Mouse (Mus musculus) C2C12 (cell line): Measurements from ENCODE around the gene Ube2j2.

Source experiments
- CEBPB ChIP-seq: IDR thresholded peaks from one replicate; pipeline ENCODE4 v1.6.1; 2011; ENCODE audit warnings: low read depth, mild to moderate bottlenecking, control low read depth, moderate library complexity
- CTCF ChIP-seq: IDR thresholded peaks from one replicate; pipeline ENCODE4 v1.5.1; 2011; ENCODE audit not compliant: control insufficient read depth, insufficient read depth, insufficient read length
- MAX ChIP-seq: IDR thresholded peaks from one replicate; pipeline ENCODE4 v1.6.1; 2011; ENCODE audit warnings: mild to moderate bottlenecking, control low read depth
- MYOD1 ChIP-seq: IDR thresholded peaks from one replicate; pipeline ENCODE4 v1.6.1; 2011; ENCODE audit warnings: low read depth; ENCODE audit not compliant: control insufficient read depth, insufficient read length
- MYOG ChIP-seq: IDR thresholded peaks from one replicate; pipeline ENCODE4 v1.6.1; 2011; ENCODE audit not compliant: control insufficient read depth, insufficient read length; ENCODE audit errors: extremely low read depth
- USF1 ChIP-seq: IDR thresholded peaks from one replicate; pipeline ENCODE4 v1.6.1; 2011; ENCODE audit warnings: low read depth, mild to moderate bottlenecking, control low read depth, moderate library complexity

DNA sequence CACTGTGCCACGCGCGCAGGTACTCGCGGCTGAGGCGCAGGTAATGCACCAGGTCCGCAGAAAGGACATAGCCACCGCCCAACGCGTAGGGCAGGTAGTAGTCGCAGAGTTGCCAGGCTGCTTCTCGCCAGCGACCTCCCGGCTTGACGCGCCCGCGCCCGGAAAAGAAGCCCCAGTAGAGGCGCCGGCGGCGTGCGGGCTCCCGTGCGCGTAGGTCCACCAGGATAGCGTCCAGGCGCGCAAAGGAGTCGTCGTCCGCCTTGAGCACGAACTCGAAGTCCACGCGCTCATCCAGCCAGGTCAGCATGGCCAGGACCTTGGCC is 48.2 kb downstream of the Ube2j2 start:
- TF ChIP-seq CTCF = no peak
- no peak for TF ChIP-seq MAX
- no peak for TF ChIP-seq MYOD1
- no peak for TF ChIP-seq CEBPB
- TF ChIP-seq MYOG = no peak
- TF ChIP-seq USF1 = no peak
